Mouse (Mus musculus): ENCODE data around the gene Wfdc17.

- TF ChIP-seq POLR2A (IDR thresholded peaks at IDR 0.05; ENCODE audit: low read depth, low read length): no peak
- TF ChIP-seq CTCF (conservative IDR thresholded peaks at IDR 0.05; ENCODE audit: insufficient read depth, insufficient read length, low read depth, low read length): no peak
Observed at GRCm38 (mm10) chr11:83734215-83734614, 30.4 kb downstream of the Wfdc17 start.
